Mouse (Mus musculus) bone marrow macrophage, adult 2 months (primary cell): ENCODE measurements at regions not wholly inside any gene's neighbourhood (a gene's known extent, or its start where the extent isn't known, plus 50 kb on each side); places are given as distances from the start of the nearest gene placed in this dataset.

ENCODE experiments used
- H3K27ac ChIP-seq: 2 replicates; pipeline ENCODE4 v1.5.1; 2012; ENCODE audit warnings: low read depth, low read length; ENCODE audit not compliant: insufficient read depth
- H3K4me1 ChIP-seq: 2 replicates; pipeline ENCODE4 v1.6.1; 2012; ENCODE audit warnings: low read length; ENCODE audit not compliant: control insufficient read depth, insufficient read depth
- H3K4me3 ChIP-seq: 2 replicates; pipeline ENCODE4 v1.5.1; 2012; ENCODE audit warnings: mild to moderate bottlenecking, low read length, moderate library complexity; ENCODE audit not compliant: insufficient read depth
- CTCF ChIP-seq: IDR thresholded peaks from 2 replicates; pipeline ENCODE4 v1.5.1; 2012; ENCODE audit warnings: low read depth, mild to moderate bottlenecking, low read length, moderate library complexity
- POLR2A ChIP-seq: IDR thresholded peaks from 2 replicates; pipeline ENCODE4 v1.6.1; 2012; ENCODE audit warnings: mild to moderate bottlenecking, low read depth, low read length, borderline replicate concordance

GRCm38 (mm10) chr1:72963449-72963848 is 52.3 kb downstream of the Tnp1 start:
- no peak overlapping the region for H3K27ac ChIP-seq
- H3K4me1 ChIP-seq: 0 out of 2 replicates have a peak, but pooled peaks cover 4% of the 10 kb centered on the region
- H3K4me3 ChIP-seq: no peak overlapping the region
- TF ChIP-seq CTCF (no peak), POLR2A (no peak)

GRCm38 (mm10) chr1:72960241-72960653 is 55.5 kb downstream of the Tnp1 start:
- no peak for TF ChIP-seq POLR2A
- no peak for TF ChIP-seq CTCF
- 0 out of 2 replicates have a peak, but pooled peaks cover 2% of the 10 kb centered on the region for H3K4me1 ChIP-seq
- no peak overlapping the region for H3K27ac ChIP-seq
- no peak overlapping the region for H3K4me3 ChIP-seq

GRCm38 (mm10) chr1:72955387-72955786 is 60.3 kb downstream of the Tnp1 start:
- H3K27ac ChIP-seq: no peak overlapping the region
- no peak for TF ChIP-seq POLR2A
- 0 out of 2 replicates have a peak, but pooled peaks cover 2% of the 10 kb centered on the region for H3K4me1 ChIP-seq

GRCm38 (mm10) chr1:72952896-72953295 is 62.8 kb downstream of the Tnp1 start:
- Histone ChIP-seq H3K4me1 (no peaks in the 10 kb centered on the region), H3K4me3 (no peak overlapping the region), H3K27ac (no peak overlapping the region)
- TF ChIP-seq POLR2A (no peak), CTCF (no peak)

More at GRCm38 (mm10) chr1:72955387-72955786, 60.3 kb downstream of the Tnp1 start:
- H3K4me3 ChIP-seq: no peak overlapping the region

- Histone ChIP-seq H3K4me1 (no peaks in the 10 kb centered on the region), H3K4me3 (no peak overlapping the region), H3K27ac (no peak overlapping the region)
- no peak for TF ChIP-seq CTCF
- no peak for TF ChIP-seq POLR2A
Measured at GRCm38 (mm10) chr1:72951802-72952201, 63.9 kb downstream of the Tnp1 start.

GRCm38 (mm10) chr1:72951365-72951764 is 64.3 kb downstream of the Tnp1 start:
- no peaks in the 10 kb centered on the region for H3K4me1 ChIP-seq
- no peak overlapping the region for H3K4me3 ChIP-seq
- no peak for TF ChIP-seq CTCF
- no peak for TF ChIP-seq POLR2A
- H3K27ac ChIP-seq: no peak overlapping the region

- H3K4me1 ChIP-seq: peaks cover 8% of the 10 kb centered on the region; the same call in 1 of the 2 replicates
- no peak overlapping the region for H3K4me3 ChIP-seq
- H3K27ac ChIP-seq: peak overlapping the region; percentile 57; the same call in 1 of the 2 replicates
- TF ChIP-seq POLR2A: no peak
- TF ChIP-seq CTCF: no peak
Measured at GRCm38 (mm10) chr1:72946235-72946634, 69.5 kb downstream of the Tnp1 start.

GRCm38 (mm10) chr1:72945750-72946102 is 70.0 kb downstream of the Tnp1 start:
- peak overlapping the region; percentile 57 for H3K27ac ChIP-seq

GRCm38 (mm10) chr1:72944805-72945749 is 70.4 kb upstream of the Igfbp5 start:
- no peak overlapping the region for H3K4me3 ChIP-seq
- H3K27ac ChIP-seq: peak overlapping the region; percentile 57
- H3K4me1 ChIP-seq: peaks cover 8% of the 10 kb centered on the region; the same call in 1 of the 2 replicates
- TF ChIP-seq CTCF: no peak
- no peak for TF ChIP-seq POLR2A

More at GRCm38 (mm10) chr1:72945750-72946102, 70.0 kb downstream of the Tnp1 start:
- H3K4me1 ChIP-seq: peaks cover 8% of the 10 kb centered on the region; the same call in 1 of the 2 replicates
- no peak for TF ChIP-seq CTCF
- TF ChIP-seq POLR2A: no peak
- H3K4me3 ChIP-seq: no peak overlapping the region

GRCm38 (mm10) chr1:72944221-72944620 is 69.5 kb upstream of the Igfbp5 start:
- TF ChIP-seq CTCF (no peak), POLR2A (no peak)
- Histone ChIP-seq H3K4me1 (peaks cover 8% of the 10 kb centered on the region; the same call in 1 of the 2 replicates), H3K27ac (peak overlapping the region; percentile 87), H3K4me3 (no peak overlapping the region)
